Mouse (Mus musculus) retina, postnatal 1 day (tissue): ENCODE results near the gene Mcoln2.
"Not testable (repeated sequence)": the region's sequence is repeated elsewhere in the genome, so short reads cannot be mapped to it uniquely, and the experiment has no call there.

Experiments
- DNase-seq: peaks from one replicate; pipeline ENCODE4 v3.0.0-alpha.2; 2012

The Mcoln2 gene

GRCm38 (mm10) chr3:146192507-146192906 lies 42.9 kb downstream of the Mcoln2 start:
- no peak for DNase-seq

- DNase-seq, result no peak
These were observed 45.5 kb downstream of the Mcoln2 start for GRCm38 (mm10) chr3:146195153-146195552.

DNA sequence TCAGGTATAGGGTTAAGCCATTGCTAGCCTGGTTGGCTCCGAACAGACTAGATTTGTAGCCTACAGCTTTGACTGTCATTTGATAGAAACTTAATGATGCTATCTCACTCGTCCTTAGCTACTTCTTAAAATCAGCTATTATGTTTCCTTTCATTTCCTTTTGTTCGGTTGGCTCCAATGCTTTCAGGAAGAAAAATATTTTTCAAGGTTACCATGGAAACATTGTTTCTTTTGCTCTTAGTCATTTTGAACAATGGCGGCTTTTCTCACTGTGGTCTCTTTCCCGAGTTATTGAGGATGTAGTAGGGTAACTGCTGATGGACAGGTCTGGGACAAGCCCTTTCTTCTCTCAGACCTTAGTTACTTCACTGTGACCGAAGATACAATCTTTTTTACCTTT lies 46.7 kb downstream of the Mcoln2 start:
- no peak for DNase-seq

DNA sequence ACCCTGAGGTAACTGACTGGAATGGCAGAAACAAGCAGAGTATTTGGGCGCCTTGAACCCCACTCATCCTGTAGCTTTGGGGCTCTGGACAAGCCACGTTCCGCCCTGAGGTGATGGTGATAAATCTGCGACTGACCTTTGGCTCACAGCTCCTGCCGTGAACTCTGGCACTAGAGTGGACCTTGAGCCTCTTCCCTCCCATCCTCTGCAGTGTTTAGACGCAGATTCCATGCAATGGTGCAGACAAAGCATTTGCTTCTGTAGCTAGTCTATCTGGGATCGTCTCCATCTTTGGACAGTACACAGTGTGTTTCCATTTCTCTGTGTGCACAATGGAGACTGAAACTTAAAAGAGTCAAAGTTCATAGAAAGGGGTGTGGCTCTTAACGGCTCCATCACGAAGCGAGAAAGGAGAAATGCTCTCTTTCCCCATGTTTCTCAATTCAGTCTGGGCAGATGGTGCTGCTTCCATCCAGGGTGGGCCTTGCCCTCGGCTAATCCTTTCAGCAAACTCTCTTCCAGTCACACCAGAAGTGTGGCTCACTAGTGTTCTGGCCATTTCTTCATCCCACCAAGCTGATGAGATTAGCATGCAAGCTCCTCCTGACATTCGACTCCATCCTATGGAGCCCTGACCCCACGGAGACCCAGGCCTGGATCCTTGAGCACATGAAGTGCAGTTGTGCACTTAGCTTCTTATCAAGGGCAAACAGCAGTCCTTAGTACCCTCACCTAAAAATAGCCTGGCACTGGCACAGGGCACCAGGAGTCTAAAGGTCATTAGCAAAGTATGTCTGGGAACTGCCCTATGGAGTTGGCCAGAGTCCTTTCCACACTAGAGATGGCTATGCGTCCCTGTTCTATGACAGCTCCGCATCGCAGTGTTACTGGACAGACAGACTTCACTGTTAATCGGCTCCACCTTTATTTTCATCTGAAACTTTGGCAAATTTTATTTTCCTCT lies 47.4 kb downstream of the Mcoln2 start:
- DNase-seq, result no peak

- DNase-seq, result no peak
These were observed 48.2 kb downstream of the Mcoln2 start for GRCm38 (mm10) chr3:146197785-146198184.

DNA sequence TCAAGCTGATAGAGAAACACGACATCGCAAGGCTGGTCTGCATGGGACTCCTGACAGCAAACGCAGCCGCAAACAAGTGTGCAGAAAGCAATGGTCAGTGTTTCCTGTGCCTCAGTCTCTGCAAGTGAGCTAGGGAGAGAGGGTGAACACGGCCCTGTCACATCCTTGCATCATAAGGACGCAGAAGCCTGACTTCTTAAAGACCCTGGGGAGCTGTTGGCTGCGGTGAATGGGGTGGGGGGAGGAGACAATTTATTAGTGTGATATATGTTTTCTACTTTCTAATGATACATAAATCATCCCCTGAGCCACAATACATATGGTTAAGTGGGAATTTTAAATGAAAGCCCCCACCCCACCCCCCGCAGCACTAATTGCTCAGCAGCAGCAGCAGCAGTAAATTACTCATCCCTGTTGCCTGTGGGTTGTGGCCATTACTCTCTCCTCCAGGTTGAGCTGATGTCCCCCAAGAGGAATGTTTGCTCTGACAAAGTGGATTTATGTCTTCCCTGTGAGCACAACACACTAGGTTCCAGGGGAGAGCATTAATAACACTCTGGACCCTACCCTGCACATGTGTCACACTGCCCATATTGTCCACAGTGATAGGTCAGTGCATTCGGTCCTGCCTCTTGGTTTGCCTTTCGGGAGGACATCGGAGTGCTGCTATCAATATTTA lies 49.3 kb downstream of the Mcoln2 start:
- DNase-seq, result peak; percentile 43

DNA sequence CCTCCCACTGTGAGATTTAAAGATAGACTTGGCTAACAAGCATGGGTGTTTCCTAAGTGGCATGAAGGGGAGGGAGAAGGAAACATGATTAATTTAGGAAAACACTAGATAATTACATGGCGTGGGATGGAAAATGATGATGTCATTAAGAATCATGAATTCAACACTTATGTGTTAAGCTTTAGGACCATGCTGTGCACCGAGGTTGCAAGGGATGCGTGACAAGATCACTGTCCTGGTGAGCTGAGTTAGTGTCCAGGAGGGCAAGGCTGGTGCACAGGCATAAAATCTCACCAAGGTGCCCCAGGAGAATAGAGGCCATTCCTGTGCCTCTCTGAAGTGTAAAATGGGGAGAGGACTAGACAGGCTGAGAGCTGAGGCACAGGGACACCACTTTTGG lies 49.9 kb downstream of the Mcoln2 start:
- no peak for DNase-seq

DNA sequence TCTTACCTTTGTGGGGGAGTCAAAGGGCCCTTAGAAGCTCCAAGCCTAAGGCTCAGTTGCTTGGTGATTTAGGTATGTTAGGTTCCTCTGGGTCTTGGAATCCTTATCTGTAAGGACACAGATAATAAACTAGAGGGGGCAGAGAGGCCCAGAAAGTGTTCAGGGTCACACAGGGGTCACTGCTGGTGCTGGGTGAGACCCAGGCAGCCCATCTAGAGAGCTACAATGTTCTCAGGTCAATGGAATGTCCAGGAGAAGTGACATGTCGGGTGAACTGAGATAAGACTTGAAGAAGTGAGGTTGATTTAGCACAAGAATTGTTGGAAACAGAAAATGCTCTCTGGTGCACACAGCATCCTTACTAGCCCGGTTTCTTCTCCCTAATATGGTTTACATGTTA lies 54.7 kb downstream of the Mcoln2 start:
- no peak for DNase-seq

- DNase-seq, result no peak
These were observed 55.7 kb downstream of the Mcoln2 start for GRCm38 (mm10) chr3:146205305-146205704.

DNA sequence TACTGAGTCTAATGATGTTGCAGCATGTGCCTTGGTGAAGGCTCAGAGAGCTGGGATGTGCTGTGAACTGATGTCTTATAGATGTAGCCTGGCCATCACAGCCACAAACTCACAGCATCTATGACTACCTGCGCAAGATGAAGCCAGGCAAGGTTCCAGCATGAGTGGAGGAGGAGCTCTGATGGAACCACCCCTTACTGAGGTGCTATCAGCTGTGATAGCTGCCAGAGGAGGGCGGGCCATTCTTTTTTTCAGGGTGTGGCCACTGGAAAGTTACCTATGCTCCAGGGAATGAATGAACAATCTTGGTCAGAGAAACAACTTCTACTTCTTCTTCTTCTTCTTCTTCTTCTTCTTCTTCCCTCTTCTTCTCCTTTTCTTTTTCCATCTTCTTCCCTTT lies 57.0 kb downstream of the Mcoln2 start:
- DNase-seq, result no peak

- no peak for DNase-seq
These were observed 57.8 kb downstream of the Mcoln2 start for GRCm38 (mm10) chr3:146207440-146207839.

GRCm38 (mm10) chr3:146209759-146210158 lies 60.1 kb downstream of the Mcoln2 start:
- not testable (repeated sequence) for DNase-seq

DNA sequence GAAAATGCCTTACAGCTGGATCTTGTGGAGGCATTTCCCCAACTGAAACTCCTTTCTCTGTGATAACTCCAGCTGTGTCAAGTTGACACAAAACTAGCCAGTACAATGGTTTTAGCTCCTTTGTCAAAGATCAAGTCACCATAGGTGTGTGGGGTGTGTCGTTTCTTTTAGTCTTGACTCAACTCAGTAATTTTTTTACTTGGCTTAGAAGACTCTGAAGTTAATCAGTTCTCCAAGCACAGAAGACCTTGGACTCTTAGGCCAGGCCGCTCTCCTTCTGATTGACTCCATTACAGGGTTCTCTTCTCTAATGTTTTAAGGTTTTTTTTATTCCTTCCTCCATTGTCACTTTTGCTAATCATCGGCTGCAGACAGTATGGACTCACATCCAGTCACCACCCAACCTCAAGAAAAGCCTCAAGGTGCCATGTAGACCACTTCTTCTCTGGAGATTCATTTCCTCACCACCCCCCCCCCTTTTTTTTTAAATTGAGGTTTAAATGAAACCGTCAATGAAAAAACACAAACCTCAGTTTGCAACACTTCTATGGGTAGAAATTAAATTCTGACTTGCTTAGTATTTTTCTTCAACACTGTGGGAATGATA lies 61.6 kb downstream of the Mcoln2 start:
- no peak for DNase-seq

DNA sequence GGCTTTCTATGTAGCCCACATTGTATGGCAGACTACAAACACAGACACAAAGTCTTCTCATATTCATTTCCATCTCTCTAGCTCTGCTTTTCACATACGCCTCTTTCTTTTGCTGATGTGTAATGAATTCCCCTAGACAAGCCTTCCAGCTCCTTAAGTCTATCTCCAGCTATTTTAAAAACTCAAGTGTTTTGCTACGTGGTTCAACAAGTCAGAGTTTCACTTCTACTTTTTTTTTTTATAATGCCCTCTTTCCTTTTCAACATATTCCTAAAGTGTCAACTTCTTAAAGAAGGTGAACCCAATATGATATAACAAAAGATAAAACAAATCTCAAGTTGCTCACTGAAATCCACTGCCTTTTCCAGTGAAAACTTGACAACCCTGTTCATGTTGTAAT lies 62.3 kb downstream of the Mcoln2 start:
- no peak for DNase-seq

- no peak for DNase-seq
These were observed 63.7 kb downstream of the Mcoln2 start for GRCm38 (mm10) chr3:146213336-146213735.

DNA sequence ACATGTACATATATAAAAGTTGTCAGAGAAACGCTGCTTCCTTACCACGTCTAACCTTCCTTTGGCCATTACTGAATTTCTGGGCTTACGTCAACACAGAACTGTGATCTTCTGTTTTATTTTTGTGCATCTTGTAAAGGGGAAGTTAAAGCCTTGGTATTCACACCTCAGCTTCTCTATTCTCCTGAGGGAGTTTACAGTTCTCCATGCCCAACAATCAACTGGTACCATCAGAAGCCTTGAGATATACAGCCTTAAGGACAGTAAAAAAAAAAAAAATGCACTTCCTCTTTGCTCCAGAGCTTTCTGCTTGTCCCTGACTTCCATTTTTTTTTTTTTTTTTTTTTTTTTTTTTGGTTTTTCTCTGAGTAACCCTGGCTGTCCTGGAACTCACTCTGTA lies 66.9 kb downstream of the Mcoln2 start:
- no peak for DNase-seq

DNA sequence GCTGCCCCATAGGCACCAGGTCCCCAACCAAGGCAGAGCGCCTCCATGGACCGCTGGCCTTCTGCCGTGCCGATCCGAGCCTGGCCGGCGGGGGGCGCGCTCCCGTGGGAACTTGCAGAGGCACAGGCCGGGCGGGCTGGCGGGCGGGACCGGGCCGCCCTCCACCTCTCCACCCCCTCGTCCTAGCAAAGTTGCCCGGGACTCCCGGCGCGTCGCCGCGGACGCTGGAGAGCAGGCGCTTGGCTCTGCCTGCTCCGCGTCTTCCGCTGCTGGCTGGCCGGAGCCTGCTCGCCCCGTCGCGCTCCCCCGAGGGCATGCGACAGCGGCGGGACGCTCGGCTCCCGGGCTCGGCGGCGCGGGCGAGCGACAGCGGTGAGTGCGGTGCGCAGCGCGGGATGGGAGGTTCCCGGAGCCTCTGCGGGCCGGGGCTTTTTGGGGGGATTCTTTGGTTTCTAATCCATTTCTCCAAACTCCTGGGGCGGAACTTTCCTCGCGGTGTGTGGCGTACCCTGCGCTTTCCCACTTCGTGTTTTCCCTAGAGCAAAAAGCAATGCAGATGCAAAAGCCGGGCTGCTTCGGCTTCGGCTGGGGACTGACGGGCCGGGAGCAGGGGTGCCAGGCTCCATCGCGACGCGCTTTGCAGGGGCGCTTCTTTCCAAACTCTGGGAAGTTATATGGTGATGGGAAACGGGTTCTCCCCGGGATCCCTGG lies 71.3 kb downstream of the Mcoln2 start, which contains the start of gene Lpar3:
Gene Lpar3, plus strand, starts transcription at position 188 of the 711 bp plus-strand sequence.
- DNase-seq, result peak; percentile 79

- DNase-seq, result no peak
These were observed 74.6 kb downstream of the Mcoln2 start for GRCm38 (mm10) chr3:146224271-146224670.

DNA sequence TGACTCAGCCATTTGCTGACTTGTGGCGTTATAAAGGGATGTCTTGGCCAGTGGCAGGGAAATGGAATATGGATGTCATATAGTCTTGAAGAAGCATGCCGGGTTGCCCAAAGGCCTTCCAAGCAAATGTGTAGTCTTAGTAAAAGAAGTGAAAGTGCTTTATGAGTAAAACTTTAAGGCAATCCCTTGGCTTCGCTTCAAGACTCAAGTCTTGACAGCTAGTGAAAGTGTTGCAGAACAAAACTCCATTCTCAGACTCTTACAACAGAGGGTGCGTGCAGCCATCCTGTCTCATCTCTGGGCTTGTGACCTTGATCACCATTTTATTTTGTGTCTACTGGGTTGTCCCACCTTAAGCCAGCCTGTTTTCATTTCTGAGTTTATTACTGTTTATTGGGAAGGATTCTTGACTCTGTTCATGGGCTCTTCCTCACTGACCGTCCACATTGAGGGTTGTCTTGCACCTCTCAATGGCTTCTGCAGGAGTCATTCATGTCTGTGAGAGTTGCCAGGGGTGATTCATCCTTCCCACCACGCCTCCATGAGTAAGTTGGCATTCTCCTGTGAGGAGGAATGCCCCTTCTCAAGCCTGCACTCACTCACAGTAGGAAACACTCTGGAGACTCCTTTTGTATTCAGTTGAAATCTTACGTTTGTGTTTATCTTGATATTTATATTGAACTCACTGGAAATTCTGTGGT lies 75.6 kb downstream of the Mcoln2 start:
- DNase-seq, result no peak

GRCm38 (mm10) chr3:146227427-146227826 lies 77.8 kb downstream of the Mcoln2 start:
- no peak for DNase-seq

- DNase-seq, result no peak
These were observed 79.1 kb downstream of the Mcoln2 start for GRCm38 (mm10) chr3:146228559-146229310.

- DNase-seq, result no peak
These were observed 83.1 kb downstream of the Mcoln2 start for GRCm38 (mm10) chr3:146232708-146233107.
